Mouse (Mus musculus): ENCODE measurements around the gene Slc47a1.

DNA sequence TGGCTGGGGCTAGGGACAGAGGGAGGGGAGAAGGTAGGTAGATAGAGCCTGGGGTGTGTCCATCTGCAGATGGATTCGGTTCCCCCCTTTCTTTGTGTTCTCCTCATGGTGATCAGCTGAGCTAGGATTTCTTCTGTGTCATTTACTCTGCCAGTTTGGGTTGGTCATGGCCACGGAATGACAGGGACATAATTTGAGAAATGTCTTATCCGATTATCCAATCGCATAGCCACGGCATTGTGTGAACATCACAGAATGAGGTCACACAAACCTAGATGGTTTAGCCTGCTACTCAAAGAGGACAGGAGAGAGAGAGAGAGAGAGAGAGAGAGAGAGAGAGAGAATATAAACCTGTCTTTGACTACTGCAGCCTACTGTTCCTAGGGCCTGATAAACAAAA, 22.8 kb downstream of the Slc47a1 start:
- no peak for TF ChIP-seq CTCF (IDR thresholded peaks at IDR 0.05; ENCODE audit: low read depth)
- no peak for TF ChIP-seq EP300 (optimal IDR thresholded peaks at IDR 0.05)

Measured in stomach, postnatal 0 days (tissue).